Mouse (Mus musculus) Muller cell, postnatal 12 days (primary cell): Measurements from ENCODE around the gene D17Wsu92e.

Experiments used
- DNase-seq: peaks from one replicate; pipeline ENCODE4 v3.0.0-alpha.2; 2015; ENCODE audit errors: inconsistent ontology term

Gene D17Wsu92e

DNA sequence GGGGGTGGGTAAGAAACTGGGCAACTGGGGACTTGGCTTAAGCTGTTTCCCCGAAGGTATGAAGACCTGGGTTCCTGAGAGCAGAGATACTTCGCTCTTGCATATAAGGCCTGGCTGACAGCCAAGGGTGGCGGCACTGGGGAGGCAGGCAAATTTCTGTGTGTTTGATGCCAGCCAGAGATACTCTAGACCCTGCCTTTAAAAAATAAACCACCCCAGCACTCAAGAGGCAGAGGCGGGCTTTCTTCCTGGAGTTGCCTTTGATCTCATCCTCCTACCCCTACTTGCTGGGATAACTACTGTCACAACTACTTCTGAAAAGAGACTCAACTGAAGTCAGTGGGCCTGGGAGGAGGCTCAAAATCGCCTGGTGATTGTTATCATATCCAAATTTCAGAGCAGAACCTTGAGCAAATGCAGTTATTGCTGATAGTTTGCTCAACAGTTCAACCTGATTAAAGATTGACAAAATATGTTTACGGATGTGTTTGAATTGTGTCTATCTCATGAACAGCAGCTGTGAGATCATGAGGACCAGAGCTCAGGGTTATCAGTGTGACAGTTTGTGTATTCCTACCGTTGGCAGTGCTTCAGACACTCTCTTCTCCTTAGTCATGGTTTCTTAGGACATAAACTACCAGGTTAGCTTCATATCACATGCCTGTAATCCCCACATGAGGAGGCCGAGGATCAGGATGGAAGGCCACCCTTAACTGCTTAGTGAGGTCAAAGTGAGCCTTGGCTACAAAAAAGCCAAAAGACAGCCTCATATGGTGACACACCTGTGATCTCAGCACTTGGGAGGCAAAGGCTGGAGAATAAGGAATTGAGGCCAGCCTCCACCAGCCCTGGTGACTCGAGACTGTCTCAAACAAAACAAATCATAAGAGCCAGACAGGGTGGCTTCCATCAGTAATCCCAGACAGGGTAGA lies 1.2 kb upstream of the D17Wsu92e start:
- DNase-seq: no peak

DNA sequence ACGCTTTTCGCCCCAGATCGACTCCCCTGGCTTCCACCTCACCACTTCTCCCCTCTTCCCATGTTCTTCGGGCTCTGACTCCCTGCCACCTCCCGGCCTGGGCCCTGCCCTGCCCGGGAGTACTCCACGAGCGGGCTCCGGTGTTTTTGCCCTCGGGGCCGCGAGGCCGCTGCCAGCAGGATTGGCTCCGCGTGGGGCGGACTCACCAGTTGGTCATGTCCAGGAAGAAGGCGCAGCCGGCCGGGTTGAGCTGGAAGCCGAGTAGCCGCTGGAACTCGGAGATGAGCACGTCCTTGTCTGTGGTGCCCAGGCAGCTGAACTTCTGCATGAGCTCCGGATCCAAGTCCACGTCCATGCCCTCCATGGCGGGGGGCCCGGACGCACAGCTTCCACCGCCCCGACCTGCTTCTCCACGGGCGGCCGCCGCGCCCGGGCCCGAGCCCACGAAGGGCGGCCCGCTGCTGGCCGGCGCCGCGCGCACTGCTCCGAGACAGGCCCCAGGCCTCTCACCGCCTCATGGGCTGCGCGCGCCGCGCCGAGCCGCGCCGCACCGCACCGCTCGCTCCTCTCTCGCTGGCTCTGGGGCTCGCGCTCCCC lies 379 bp downstream of the D17Wsu92e start:
- DNase-seq: peak; percentile 69

DNA sequence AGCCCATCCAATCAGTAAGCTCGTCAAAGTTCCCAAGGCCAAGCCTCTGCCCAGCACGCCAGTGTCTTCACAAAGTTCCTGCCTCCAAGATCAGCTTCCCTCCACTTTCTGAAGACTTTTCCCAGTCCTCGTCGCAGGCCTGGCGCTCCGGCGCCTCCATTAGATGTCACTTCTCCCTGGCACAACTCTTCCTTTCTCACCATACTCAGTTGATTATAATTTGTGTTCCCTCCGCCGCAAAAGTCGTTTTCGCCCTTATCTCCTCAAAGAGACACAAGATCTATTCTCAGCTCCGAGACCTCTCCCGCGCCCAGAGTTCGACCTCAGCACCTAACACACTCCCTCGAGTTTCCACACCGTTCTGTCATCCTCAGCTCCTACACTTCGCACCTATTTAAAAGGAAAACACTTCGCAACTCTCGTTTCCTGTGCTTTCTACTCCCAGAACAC lies 902 bp downstream of the D17Wsu92e start:
- DNase-seq: peak; percentile 28

DNA sequence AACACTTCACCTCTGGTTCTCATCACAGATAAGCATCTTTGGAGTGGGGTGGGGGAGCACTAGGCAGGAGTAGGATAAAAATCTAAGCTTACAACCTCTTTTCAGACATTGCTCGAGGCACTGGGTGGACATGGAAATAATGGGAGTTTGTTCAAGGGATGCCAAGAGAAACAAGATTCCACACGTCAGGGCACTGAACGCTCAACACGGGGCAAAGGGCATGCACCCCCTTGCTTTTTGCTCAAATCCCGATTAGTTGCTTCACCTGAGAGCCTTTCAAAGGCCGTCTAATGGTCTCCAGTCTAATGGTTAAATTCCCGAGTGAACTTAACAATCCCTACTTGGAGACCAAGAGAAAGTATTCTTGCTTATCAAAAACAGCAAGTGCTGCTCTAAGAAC lies 1.4 kb downstream of the D17Wsu92e start:
- DNase-seq: peak; percentile 8

DNA sequence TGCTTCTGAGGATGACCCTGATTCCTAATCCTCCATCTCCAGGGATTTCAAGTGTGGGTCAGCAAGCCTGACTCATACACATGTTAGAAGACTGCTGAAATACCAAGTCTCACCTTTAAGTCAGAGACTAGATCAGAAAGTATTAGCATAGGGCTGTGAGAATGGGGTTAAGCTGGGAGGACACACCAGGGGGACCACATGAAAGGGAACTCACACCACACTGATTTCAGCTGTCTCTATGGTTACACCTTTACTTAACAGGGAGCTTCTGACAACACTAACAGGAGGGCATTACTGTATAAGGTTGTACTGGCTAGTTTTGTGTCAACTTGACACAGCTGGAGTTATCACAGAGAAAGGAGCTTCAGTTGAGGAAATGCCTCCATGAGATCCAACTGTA lies 5.8 kb downstream of the D17Wsu92e start:
- DNase-seq: no peak

DNA sequence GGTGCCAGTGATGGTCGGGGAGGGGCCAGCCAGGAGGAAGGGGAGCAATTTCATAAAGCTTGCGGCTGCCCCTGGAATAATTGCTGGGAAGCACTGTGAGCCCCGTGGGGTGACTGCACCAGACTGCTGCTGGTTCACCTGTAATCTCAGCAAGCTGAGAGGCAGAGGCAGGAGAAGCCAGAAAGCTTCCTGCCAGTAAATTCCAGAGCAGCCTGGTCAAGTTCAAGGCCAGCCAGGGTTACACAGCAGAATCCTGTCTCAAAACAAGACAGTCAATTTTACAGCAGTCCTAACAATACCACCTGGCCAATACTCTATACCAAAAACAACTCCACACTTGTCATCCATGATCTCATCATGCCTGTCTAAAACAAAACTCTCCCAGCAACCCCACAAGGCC lies 8.5 kb downstream of the D17Wsu92e start:
- DNase-seq: no peak

DNA sequence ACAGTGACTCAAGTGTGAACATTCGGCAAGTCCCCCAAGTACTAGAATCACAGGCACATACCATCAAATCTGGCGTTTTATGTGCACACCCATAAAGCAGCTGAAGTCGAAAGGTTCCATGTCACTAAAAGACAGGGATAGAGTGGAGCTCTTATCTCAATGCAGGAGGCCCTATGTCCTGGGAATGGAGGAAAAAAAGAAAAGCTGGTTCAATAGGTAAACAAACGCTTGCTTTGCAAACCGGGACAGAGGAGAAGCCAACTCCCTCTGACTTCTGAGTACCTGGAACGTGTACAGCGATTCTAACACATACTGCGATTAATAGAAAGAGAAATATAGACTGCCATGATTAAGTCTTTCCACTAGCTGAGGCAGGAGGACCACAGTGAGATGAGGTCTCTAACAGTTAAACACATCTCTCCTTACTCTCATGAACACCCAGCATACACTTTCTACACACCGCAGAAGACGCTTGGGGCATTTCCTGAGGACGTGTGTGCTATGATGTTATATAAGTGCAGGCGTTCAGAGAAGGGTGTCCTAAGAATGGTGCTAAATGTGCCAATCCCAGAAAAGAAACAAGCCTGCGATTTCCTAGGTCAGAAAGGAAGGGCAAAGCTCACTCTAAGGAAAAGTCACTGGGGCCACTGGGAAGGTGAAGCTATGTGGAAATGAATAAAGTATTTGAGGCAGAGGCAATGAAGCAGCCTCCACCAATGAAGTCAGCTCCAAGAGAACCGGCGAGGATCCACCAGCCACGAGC lies 9.7 kb downstream of the D17Wsu92e start:
- no peak for DNase-seq

DNA sequence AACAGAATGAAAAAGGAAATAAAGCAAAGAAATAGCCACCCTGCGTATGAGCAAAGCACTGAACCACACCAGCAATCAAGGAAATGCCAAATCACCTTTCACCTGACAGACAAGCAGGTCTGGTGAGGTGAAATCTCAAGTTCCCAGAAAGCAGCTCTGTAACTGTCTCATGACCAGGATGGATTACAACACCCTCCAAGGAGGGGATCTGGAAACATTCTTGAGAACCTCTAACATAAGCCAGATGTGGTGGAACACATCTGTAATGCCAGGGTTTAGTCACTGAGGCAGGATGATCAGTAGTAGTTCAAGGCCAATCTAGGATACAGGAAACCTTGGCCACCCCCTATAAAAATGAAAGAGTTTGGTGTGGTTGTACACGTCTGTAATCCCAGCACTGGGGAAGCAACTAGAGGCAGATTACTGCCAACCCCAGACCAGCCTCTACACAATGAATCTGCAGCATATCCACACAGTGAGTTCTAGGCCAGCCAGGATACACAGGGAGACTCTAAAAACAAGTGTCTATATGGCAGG lies 12.8 kb downstream of the D17Wsu92e start:
- no peak for DNase-seq

DNA sequence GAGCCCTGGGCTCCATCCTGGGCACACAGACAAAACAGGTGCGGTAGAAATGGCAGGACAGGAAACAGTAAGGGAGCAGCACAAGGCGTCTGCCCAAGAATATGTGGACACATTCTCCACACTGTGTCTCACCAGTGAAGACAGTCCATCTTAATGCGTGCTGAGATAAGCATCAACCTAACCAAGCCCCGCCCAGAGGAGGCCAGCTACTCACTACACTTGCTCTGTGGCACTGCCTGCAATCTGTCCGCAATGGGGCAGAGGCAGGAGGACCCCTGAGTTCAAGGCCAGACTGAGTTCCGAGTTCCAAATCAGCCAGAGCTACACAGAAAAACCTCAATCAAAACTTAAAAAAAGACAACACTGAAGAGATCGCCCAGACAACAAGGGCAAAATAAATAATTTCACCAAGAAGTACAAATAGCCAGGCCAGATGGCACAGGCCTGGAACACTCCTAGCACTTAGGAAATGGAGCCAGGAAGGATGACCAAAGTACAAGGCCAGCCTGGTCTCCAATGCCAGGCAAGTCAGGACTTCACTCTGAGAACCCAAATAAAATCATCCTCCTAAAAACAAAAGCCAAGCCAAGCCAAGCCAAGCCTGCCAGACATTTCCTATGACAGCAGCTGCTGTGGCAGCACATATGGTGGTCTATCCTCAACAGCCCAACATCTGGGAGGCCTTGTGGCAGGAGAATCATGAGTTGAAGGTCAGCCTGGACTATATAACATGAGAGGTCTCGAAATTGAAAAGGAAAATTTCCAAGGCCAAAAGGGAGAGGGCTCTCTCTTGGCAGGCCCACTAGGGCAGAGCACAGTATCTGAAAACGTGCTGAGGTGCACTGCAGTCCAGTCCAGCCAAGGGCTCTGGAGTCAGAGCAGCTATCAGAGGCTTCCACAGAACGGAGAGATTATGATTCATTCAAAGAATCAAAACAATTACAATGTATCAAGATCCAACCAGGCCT lies 15.4 kb downstream of the D17Wsu92e start:
- DNase-seq: no peak

DNA sequence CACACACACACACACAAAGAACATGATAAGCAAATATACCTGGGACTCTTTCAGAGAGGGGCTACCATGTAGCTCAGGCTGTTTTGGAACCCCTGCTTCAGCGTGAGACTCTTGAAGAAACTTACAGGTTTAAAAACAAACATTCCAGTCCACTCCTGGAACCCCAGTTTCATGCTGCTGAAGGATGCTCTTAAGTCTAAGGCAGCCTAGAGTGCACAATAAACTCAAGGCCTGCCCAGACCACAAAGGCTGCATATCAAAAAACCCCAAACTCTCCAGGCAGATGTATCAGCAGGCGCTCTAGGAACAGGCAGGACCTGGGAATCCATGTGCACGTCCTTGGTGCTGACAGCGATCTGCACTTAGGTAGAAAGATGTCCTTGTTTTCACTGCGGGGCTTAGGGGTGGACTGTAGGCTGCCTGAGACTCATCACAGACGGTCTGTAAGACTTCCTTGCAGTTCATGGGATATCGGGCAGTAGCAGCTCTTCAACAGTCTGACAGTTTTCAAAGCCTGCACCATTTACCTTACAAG lies 16.2 kb downstream of the D17Wsu92e start:
- DNase-seq: no peak

DNA sequence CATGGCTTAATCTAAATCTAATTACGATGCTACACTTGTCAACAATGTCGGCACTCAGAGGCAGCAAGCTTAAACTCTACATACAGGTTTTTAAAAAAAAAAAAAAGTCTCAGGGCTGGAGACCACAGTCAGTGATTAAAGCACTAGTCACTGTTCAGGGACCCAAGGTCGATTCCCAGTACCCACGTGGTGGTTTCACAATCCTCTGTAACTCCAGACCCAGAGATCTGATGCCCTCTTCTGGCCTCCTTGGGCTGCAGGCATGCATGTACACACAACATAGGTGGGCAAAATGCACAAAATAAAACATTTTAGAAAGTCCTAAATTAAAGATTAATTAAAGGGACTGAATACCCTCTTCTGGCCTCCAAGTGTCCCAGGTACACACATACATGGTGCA lies 16.7 kb downstream of the D17Wsu92e start:
- DNase-seq: no peak

DNA sequence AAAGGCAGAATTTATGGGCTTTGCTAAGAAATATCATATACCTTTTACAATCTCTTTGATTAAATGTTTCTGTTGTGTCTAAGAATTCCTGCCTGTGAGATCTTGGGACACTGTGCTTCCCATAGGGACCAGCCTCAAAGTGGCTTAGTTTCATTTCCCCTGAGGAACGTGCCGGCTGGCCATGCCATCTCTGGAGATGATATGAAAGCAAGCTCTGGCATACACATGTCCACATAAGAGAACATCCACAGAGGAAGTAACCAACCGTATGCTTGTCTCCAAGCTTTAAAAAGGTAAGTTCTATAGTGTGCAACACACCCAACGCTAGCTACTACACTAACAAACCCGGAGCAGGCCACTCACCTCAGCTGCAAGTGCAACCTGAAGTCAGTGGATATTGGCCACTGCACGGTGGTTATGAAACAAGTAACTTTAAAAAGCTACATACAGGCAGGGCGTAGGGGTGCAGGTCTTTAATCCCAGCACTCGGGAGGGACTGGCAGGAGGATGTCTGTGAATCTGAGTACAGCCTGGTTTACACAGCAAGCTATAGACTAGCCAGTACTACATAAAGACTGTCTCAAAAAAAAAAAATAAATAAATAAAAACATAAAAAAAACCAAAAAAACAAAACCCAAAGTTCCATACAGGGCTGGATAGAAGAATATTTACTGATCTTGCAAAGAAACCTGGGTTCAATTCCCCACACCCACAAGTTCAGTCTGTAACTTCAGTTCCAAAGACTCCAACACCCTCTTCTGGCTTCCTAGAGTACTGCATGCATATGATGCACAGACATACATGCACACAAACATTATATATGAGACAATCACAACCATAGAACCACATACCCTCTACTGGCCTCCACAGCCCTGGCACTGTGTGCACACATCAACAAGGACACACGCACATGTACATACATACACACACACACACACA lies 19.5 kb downstream of the D17Wsu92e start:
- DNase-seq: no peak

DNA sequence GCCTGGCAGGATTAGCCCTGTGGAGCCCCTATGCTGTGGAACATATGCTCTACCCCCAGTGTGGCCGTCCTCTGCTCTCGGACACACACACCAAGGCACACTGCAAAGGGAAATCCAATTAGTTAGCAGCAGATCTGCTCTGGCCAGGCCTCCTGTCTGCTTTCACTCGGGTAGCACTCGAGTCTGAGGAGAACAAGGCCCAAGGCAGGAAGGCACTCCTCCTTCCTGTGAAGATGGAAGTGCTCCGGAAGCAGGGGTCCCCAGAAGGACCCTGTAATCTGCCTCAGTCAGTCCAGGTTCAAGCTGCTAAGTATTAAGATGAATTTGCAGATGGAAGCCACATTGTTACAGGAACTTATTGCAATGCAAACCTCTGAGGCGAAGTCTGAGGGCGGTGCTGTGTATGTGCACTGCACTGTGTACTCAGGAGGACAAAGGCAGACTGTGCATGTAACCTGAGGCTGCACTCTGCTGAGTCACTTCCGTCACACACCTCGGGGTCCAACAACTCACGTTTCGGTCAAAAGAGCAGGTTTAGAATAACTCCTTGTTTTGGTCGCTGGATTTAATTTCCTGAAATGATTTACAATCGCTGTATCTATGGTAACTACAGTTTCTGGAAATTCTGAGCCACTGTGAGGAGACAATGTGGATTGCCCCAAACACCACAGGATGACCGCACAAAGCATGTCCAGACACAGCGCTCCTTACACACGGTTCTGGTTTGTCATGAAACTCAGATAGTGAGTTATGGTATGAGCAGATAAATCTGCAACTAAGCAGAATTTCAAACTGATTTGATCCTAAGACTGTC lies 20.5 kb downstream of the D17Wsu92e start:
- peak; percentile 60 for DNase-seq

DNA sequence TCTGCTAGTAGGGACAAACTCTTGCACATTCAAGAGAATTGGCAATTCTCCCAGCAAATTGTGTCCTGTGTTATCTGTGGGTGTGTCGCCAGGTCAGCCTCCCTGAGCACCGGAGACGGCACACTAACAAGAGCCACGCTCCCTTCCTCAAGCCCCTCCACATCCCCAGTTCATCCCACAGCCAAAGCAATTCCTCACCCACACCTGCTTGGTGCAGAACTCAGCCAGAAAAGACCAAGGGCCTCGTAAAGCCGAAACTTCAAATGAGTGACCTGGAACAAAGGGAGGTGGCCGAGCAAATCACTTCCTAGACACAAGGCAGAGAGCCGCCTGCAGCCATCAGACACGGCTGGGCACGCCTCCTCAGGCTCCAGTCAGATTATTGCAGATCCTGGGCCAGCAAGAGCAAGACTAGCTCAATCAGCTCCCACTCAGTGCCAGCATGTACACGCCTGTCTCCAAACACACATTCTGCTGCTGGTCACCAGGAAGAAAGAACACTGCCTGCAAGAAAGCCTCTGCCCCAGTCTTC lies 23.0 kb downstream of the D17Wsu92e start:
- DNase-seq: peak; percentile 72

DNA sequence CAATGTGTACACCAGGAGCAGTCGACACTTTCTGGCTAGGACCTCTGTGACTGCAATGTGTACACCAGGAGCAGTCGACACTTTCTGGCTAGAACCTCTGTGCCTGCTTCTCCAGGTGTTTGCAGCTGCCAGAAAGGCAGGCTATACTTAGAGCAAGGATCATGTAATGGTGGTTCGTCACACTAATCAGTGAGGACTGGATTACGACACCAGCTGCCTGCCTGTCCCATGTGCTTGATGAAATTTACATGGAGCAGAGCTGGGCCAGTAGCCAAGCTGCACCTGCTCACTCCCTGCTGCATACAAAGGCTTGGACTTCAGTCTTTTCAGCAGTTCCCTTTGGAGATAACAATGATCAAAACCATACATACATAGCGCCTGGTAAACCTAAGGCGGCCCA lies 23.7 kb downstream of the D17Wsu92e start:
- peak; percentile 42 for DNase-seq

DNA sequence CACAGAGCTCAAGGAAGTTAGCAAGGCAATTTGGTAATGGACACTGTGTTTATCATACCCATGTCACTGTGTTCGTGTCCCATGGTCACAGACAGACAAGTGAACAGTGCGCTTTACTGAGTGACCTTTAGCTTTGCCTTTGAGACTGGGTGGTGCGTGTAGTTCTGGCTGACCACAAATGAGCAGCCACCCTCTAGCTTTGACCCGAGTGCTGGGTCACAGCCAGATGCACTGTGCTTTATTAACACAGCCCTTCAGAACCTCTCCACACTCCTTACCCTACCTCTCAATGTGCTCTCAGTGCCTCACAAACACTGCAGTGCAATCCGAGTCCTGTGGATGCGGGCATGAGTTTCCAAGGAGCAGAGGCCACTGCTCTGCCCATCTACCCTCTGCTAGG lies 27.3 kb downstream of the D17Wsu92e start:
- DNase-seq: no peak

DNA sequence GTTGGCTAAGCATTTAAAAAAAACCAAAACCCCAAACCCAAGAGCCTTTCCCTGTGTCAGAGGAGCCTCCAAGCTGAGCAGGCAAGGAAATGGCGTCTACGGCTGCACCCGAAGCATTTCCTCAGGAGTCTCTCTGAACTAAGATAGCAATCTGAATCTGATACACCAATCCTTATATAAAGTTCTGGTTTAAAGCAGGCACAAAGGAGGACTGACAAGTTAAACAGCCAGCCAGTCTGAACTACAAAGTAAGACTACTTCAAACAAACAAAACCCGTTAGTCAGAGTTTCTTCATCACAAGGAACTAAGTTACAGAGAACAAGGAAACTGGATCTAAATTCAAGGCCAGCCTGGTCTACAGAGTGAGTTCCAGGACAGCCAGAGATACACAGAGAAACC lies 27.9 kb downstream of the D17Wsu92e start:
- no peak for DNase-seq

DNA sequence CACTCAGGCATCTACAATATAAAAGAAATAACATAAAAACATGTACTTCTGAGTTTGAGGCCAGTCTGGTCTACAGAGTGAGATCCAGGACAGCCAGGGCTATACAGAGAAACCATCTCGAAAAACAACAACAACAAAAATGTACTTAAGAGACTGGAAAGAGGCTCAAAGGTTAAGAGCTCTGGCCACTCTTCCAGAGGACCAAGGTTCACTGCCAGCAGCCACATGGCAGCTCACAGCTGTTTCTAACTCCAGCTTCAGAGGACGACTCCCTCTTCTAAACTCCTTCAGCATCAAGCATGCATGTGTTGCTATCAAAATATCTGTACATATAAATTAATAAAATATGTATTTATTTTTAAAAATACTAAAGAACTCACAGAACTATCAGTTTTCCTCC lies 28.9 kb downstream of the D17Wsu92e start:
- no peak for DNase-seq
